Mouse (Mus musculus) cortical plate, adult 2 months (tissue): ENCODE results near the gene Slu7.

Experiments used
- CTCF ChIP-seq: fragments of 200-500 bp; IDR thresholded peaks from 2 replicates; pipeline ENCODE4 v1.5.1; 2011; ENCODE audit warnings: mild to moderate bottlenecking, control low read depth, low read length; ENCODE audit not compliant: insufficient read depth; ENCODE audit errors: extremely low read depth
- POLR2A ChIP-seq: fragments of 200-500 bp; IDR thresholded peaks from 2 replicates; pipeline ENCODE4 v1.6.1; 2011; ENCODE audit warnings: mild to moderate bottlenecking, low read length, control low read depth; ENCODE audit not compliant: insufficient read depth; ENCODE audit errors: extremely low read depth

GRCm38 (mm10) chr11:43385716-43386115, 47.8 kb upstream of the Slu7 start:
- TF ChIP-seq CTCF (no peak), POLR2A (no peak)
